Mouse (Mus musculus) lung, postnatal 0 days (tissue): ENCODE results near the gene Odf3l1.

Source experiments
- CTCF ChIP-seq: IDR thresholded peaks from 2 replicates; pipeline ENCODE4 v1.5.1; 2016; ENCODE audit warnings: antibody characterized with exemption, mild to moderate bottlenecking
- EP300 ChIP-seq: IDR thresholded peaks from 2 replicates; pipeline ENCODE4 v1.6.1; 2016; ENCODE audit warnings: antibody characterized with exemption, mild to moderate bottlenecking, control low read depth

GRCm38 (mm10) chr9:56850905-56851252 lies 13.6 kb downstream of the Odf3l1 start:
- no peak for TF ChIP-seq CTCF
- no peak for TF ChIP-seq EP300
